Mouse (Mus musculus) cerebellum, adult 8-10 months (tissue): Measurements from ENCODE around the gene Cgnl1.
"Not testable (repeated sequence)": the region's sequence is repeated elsewhere in the genome, so short reads cannot be mapped to it uniquely, and the experiment has no call there.

Experiments used
- DNase-seq: peaks from one replicate; pipeline ENCODE4 v3.0.0; 2022

Gene Cgnl1

GRCm38 (mm10) chr9:71620116-71620515 is 151.3 kb downstream of the Cgnl1 start:
- not testable (repeated sequence) for DNase-seq

- DNase-seq = peak; percentile 15
These were observed 154.0 kb downstream of the Cgnl1 start for GRCm38 (mm10) chr9:71617363-71617762.

- DNase-seq = peak; percentile 57
These were observed 155.2 kb downstream of the Cgnl1 start for GRCm38 (mm10) chr9:71616185-71616584.

DNA sequence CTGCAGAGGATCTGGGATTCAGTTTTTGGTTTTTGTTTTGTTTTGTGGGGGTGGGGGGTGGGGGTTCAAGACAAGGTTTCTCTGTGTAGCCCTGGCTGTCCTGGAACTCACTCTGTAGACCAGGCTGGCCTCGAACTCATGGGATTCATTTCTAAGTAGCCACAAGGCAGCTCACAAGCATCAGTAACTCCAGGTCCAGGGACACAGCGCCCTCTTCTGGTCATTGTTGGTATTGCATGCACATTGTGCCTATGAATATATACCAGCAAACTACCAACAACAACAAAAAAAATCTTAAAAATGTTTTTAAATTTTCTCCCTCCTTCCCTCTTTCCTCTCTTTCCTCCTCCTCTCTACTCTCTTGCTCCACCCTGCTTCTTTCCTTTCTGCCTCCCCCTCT is 156.8 kb downstream of the Cgnl1 start:
- DNase-seq = no peak

- no peak for DNase-seq
These were observed 158.4 kb downstream of the Cgnl1 start for GRCm38 (mm10) chr9:71612981-71613380.

- no peak for DNase-seq
These were observed 159.5 kb downstream of the Cgnl1 start for GRCm38 (mm10) chr9:71611876-71612275.

DNA sequence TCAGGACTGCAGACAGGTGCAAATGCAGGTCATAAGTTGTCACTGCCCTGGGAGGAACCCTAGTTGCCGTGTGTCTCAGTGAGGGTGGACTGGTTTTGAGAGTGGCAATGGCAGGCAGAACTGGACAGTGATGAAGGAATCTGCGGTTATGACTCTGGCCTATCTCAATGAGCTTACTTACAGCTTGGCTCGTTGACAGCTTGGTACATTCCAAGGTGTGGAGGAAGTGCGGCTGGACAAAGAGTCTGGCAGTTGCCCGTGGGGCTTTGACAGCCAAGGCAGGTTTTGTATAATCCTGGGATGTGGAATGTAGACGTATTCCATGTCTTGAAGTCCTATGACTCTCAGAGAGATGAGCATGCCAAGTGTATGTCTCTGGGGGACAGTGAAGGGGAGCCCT is 162.4 kb downstream of the Cgnl1 start:
- no peak for DNase-seq

DNA sequence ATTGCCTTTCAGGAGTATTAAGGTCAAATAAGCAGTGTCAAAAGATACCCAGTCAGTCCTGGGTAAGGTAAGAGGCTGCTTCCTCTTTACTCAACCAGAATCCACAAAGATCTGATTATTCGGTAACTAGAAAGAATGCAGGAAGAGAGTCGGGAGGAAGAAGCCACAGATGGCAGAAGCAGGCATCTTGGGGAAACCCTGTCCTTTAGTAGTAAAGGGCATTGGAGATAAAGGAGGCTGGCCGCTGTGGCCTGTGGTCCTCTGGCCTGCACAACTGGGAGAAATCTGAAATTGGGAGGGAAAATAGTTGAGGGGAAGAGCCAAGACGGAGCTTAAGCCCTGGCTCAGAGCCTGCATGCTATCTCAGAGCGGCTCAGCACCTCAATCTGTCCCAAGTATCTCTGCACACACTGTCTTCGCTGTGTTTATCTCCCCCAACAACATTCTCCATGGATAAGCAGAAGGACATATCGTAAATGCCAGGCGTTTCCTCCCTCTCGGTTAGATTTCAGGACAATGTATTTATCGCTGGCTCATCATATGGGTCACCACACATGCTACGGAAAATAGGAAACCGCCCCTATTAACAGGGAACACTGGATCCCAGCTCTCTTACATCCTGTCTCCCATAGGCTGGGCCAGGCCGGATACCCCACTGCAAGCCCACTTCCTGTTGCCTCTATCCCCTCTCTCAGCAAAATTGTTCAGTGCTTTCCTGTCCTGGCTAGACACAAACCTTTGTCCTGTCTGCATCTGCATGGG is 164.9 kb downstream of the Cgnl1 start:
- no peak for DNase-seq

- DNase-seq = no peak
These were observed 166.3 kb downstream of the Cgnl1 start for GRCm38 (mm10) chr9:71604914-71605635.

DNA sequence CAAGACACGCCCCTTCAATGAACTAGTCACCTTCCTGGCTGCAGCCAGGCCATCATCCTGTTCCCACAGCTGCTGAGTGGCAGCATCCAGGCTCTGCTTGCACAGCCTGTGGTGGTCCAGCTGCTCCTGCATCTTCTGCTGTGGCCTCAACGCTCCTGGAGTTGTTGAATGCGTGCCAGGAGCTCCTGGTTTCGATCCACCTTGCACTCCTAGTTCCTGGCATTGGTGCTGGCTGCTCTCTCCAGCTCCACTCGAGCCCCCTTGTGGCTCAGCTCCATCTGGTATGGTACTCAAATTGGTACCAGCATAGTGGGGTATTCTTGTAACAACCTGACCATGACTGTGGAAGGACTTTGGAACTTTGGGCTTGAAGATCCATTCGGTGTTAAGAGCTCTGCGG is 171.5 kb downstream of the Cgnl1 start:
- no peak for DNase-seq

GRCm38 (mm10) chr9:71596888-71597287 is 174.5 kb downstream of the Cgnl1 start:
- DNase-seq = no peak

DNA sequence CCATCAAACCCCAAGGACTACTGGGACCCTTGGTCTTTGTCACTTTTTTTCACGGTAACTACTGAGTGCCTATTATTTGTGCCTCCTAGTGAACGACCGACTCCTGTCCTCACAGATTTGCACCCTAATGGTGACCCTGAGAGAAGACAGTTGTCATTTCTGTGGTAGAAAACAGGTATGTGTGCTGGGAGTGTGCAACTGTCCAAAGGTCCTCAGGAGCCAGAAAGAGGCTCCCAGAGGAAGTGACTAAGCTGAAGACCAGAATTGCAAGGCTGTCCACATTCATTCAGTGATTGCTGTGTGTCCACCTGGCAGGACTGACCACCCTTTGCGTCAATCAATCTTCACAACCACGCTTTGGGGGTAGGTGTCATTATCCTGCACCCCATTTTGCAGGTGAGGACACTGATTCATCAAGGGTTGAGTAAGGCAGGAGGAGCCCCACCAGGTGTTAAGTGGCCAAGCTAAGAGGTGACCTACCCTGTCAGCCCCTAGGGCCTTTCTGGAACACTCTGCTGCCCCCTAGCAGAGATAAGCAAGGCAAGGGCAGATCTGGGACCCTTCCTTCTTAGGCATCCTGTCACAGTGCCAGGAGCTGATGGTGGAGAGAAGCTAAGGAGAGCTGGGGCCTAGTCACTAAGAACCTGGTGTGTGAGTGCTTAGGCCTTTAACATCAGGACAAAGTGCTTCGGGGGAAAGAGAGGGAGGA is 178.7 kb downstream of the Cgnl1 start:
- no peak for DNase-seq

GRCm38 (mm10) chr9:71591938-71592548 is 179.4 kb downstream of the Cgnl1 start, which contains the start of gene Myzap:
Gene Myzap, minus strand, starts transcription at chr9:71592360.
- peak; percentile 19 for DNase-seq

DNA sequence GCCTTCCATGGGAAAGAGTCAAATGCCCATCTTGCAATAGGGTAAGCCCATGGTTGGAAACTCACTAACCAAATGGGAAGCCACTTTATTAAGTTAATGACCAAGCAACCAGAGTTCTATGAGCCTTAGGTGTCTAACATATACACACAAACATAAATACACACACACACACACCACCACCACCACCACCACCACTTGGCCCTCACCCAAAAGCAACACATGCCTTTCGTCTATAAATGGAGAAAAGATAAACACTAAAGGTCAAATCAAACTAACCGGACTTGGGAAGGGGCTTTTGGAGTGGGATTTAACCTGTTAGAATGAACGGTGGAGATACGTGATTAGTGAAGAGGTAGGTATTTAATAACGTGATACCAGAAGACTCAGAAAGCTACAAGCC is 180.3 kb downstream of the Cgnl1 start:
- no peak for DNase-seq

GRCm38 (mm10) chr9:71589771-71590170 is 181.6 kb downstream of the Cgnl1 start:
- DNase-seq = no peak

DNA sequence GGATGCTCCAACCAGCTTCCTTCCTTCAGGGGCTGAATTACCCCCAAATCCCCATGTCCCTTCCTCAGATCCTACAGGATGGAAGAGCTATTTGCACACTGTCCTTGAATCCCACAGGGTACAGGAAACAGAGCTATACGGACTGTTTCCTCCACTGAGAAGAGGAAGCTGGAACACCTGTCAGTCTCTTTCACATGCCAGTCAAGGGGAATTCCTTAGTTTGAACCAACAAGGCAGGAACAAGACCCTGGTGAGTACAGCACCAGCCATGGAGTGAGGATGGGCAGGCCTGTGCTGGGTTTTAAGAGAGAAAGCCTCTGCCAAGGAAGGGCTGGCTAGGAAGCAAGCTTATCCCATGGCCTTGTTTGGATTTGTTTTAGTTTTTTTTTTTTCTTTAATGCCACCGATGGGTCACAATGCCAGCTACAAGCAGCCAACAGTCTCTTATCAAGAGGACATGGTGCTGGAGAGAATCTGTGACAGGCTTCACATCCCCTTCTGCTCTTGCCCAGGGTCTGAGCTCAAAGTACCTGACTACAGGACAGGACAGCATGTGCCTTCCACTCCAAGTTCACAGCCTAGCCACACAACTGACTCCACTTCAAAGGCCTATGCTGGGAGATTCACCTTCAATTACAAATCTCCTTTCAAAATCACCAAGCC is 182.3 kb downstream of the Cgnl1 start:
- no peak for DNase-seq

GRCm38 (mm10) chr9:71586408-71586807 is 185.0 kb downstream of the Cgnl1 start:
- DNase-seq = no peak

- DNase-seq = no peak
These were observed 188.6 kb downstream of the Cgnl1 start for GRCm38 (mm10) chr9:71582771-71583170.

- DNase-seq = no peak
These were observed 192.4 kb downstream of the Cgnl1 start for GRCm38 (mm10) chr9:71578896-71579564.
